Mouse (Mus musculus) CH12.LX (cell line): ENCODE results near the gene Rslcan18. TPM values are rescaled to one million over a fixed set of nuclear protein-coding genes. Genes with fewer than 3 reads are reported as not detected.

Source experiments
- DNase-seq: peaks from one replicate; pipeline ENCODE4 v3.0.0-alpha.2; 2013; ENCODE audit errors: extremely low read depth
- H3K27ac ChIP-seq: 2 replicates; pipeline ENCODE4 v1.5.1; 2012; ENCODE audit warnings: low read depth, mild to moderate bottlenecking, control low read depth, moderate library complexity; ENCODE audit not compliant: insufficient read depth
- H3K27me3 ChIP-seq: replicated peaks from 2 replicates; pipeline ENCODE3; 2012; ENCODE audit warnings: inconsistent platforms
- H3K36me3 ChIP-seq, 2 experiments: replicated peaks in 1 of 2; 2 replicates each; pipeline versions ENCODE3 to v1.6.1; 2012; ENCODE audit warnings: inconsistent platforms in 1 of 2, low read length in 1 of 2, mild to moderate bottlenecking in 1 of 2, mixed read lengths in 1 of 2, moderate library complexity in 1 of 2; ENCODE audit not compliant: control insufficient read depth in 1 of 2, insufficient read depth in 1 of 2
- H3K4me1 ChIP-seq, 2 experiments: 2 replicates each; pipeline ENCODE4 v1.6.1; 2012; ENCODE audit warnings: inconsistent platforms in 1 of 2, moderate library complexity in 1 of 2; ENCODE audit not compliant: insufficient read depth in 2 of 2, control insufficient read depth in 1 of 2
- H3K4me2 ChIP-seq: 2 replicates; pipeline ENCODE4 v1.6.1; 2012; ENCODE audit warnings: low read depth, mild to moderate bottlenecking, control low read depth; ENCODE audit not compliant: poor library complexity, insufficient read depth, severe bottlenecking
- H3K4me3 ChIP-seq, 3 experiments: fragments of 150-350 bp in 1 of 3; sonication (generic) in 1 of 3; replicated peaks in 1 of 3; 2 replicates each; pipeline versions ENCODE3 to v1.5.1; 2011 to 2012; ENCODE audit warnings: low read depth in 2 of 3, low read length in 2 of 3, mild to moderate bottlenecking in 2 of 3, moderate library complexity in 2 of 3, control low read depth in 1 of 3, improper control_type of control experiment in 1 of 3, inconsistent platforms in 1 of 3, mixed read lengths in 1 of 3; ENCODE audit not compliant: poor library complexity in 1 of 3
- H3K79me2 ChIP-seq: replicated peaks from 2 replicates; pipeline ENCODE4 v1.6.1; 2012; ENCODE audit warnings: mild to moderate bottlenecking, moderate library complexity; ENCODE audit not compliant: control insufficient read depth, poor library complexity, insufficient read depth, severe bottlenecking; ENCODE audit errors: extremely low read depth
- H3K9ac ChIP-seq: 2 replicates; pipeline ENCODE4 v1.6.1; 2012; ENCODE audit warnings: low read depth, mild to moderate bottlenecking, control low read depth, moderate library complexity; ENCODE audit not compliant: insufficient read depth
- H3K9me3 ChIP-seq: replicated peaks from 2 replicates; pipeline ENCODE3; 2012; ENCODE audit warnings: low read length, inconsistent platforms, mixed read lengths
- E2F4 ChIP-seq: IDR thresholded peaks from 2 replicates; pipeline ENCODE4 v1.6.1; 2011; ENCODE audit warnings: low read depth, low read length, improper control_type of control experiment; ENCODE audit not compliant: insufficient replicate concordance
- ELF1 ChIP-seq: IDR thresholded peaks from 2 replicates; pipeline ENCODE4 v1.6.1; 2014; ENCODE audit warnings: low read depth, mild to moderate bottlenecking, inconsistent platforms, low read length, improper control_type of control experiment
- ETS1 ChIP-seq: conservative IDR thresholded peaks from 2 replicates; pipeline ENCODE4 v1.6.1; 2012; ENCODE audit warnings: low read depth, mild to moderate bottlenecking, inconsistent platforms, low read length, improper control_type of control experiment, moderate library complexity
- MAX ChIP-seq: IDR thresholded peaks from 2 replicates; pipeline ENCODE4 v1.6.1; 2011; ENCODE audit warnings: low read length, improper control_type of control experiment
- MYC ChIP-seq: IDR thresholded peaks from 2 replicates; pipeline ENCODE4 v1.6.1; 2011; ENCODE audit warnings: low read depth, mild to moderate bottlenecking, improper control_type of control experiment, low read length
- POLR2A ChIP-seq: IDR thresholded peaks from 2 replicates; pipeline ENCODE4 v1.6.1; 2011; ENCODE audit warnings: low read depth, mild to moderate bottlenecking, improper control_type of control experiment, low read length
- RAD21 ChIP-seq: IDR thresholded peaks from 2 replicates; pipeline ENCODE4 v1.6.1; 2011; ENCODE audit warnings: low read depth, mild to moderate bottlenecking, low read length, improper control_type of control experiment, moderate library complexity
- RCOR1 ChIP-seq: conservative IDR thresholded peaks from 2 replicates; pipeline ENCODE4 v1.6.1; 2012; ENCODE audit warnings: low read depth, mild to moderate bottlenecking, inconsistent platforms, low read length, improper control_type of control experiment
- TBP ChIP-seq: conservative IDR thresholded peaks from 2 replicates; pipeline ENCODE4 v1.6.1; 2011; ENCODE audit warnings: low read depth, low read length, improper control_type of control experiment
- ZC3H11A ChIP-seq: IDR thresholded peaks from 2 replicates; pipeline ENCODE4 v1.6.1; 2012; ENCODE audit warnings: low read depth, mild to moderate bottlenecking, inconsistent platforms, low read length, improper control_type of control experiment
- ZKSCAN1 ChIP-seq: IDR thresholded peaks from 2 replicates; pipeline ENCODE4 v1.6.1; 2012; ENCODE audit warnings: low read depth, inconsistent platforms, low read length, improper control_type of control experiment, borderline replicate concordance
- ZMIZ1 ChIP-seq: IDR thresholded peaks from 2 replicates; pipeline ENCODE4 v1.6.1; 2012; ENCODE audit warnings: low read depth, mild to moderate bottlenecking, inconsistent platforms, low read length, improper control_type of control experiment
- dilution Hi-C: fragments of 300-500 bp; cut with MboI; formaldehyde crosslinking; loops from 2 replicates; pipeline ENCODE4 v1.14.3; 2020; ENCODE audit warnings: low sequenced_read_pairs; ENCODE audit not compliant: extremely low pct_unique_long_range_greater_than_20kb, extremely low pct_ligation_motif_present
- in situ Hi-C: fragments of 300-500 bp; cut with MboI; formaldehyde crosslinking; loops from 3 replicates; pipeline ENCODE4 v1.14.3; 2019; ENCODE audit warnings: low sequenced_read_pairs, low pct_ligation_motif_present, low pct_unique_long_range_greater_than_20kb, mixed read lengths
- polyA plus RNA-seq: library from polyadenylated mRNA; unstranded; fragments of >175 nt; gene quantifications from 2 replicates; pipeline ENCODE4 v1.2.1, GENCODE M21; 2012; ENCODE audit warnings: low read depth; ENCODE audit not compliant: insufficient read length
- total RNA-seq, 2 experiments: library from RNA; depleted of rRNA; stranded (reverse); fragments of 300-350 nt in 1 of 2; fragments of >200 nt in 1 of 2; gene quantifications; 2 replicates each; pipeline ENCODE4 v1.2.3; 2012 to 2014

Rslcan18 gene
- total and polyA plus RNA-seq, 3 experiments = 0.20 to 0.81 (median 0.55) TPM

DNA sequence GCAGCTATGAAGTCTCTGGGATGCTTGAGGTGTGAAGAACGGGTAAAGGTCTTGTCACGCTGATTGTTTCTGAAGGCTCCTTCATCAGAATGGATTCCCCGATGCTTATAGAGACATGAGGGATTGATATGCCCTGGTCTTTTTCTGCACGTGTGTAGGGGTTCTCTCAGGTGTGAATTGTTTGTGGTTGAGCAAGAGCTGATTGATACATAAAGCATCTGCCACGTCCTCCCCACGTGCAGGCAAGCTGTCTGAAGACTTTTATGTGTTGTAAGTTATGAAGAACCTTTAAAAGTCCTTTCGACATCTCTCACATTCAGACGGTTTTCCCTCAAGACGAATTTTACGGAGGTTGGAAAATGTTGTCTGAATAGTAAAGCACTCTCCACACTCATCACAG lies 18.2 kb downstream of the Rslcan18 start, which contains the start of gene Zfp708:
Gene Zfp708 (minus strand): TSS at position 101 of the 400 bp plus-strand sequence.
- H3K9ac ChIP-seq = no peak within 1 kb of the TSS
- no peaks in the 10 kb centered on the region for H3K9me3 ChIP-seq
- no peak for TF ChIP-seq MYC
- TF ChIP-seq RAD21 = no peak
- no peak for TF ChIP-seq ETS1
- no peak for TF ChIP-seq ZC3H11A
- no peak for TF ChIP-seq E2F4
- TF ChIP-seq MAX = no peak
- TF ChIP-seq ZKSCAN1 = no peak
- in situ Hi-C loops (no loop called here), dilution Hi-C loops (no loop called here)
- no peak for DNase-seq
- no peak within 1 kb of the TSS for H3K4me2 ChIP-seq
- peaks cover 15 to 50% of the 10 kb centered on the region in 2 experiments for H3K36me3 ChIP-seq
- H3K79me2 ChIP-seq = no peaks in the 10 kb centered on the region
- no peaks in the 10 kb centered on the region for H3K27me3 ChIP-seq
- H3K4me1 ChIP-seq = no peaks in the 10 kb centered on the region
- no peak within 1 kb of the TSS for H3K4me3 ChIP-seq
- no peak within 1 kb of the TSS for H3K27ac ChIP-seq

- Histone ChIP-seq H3K9me3 (no peaks in the 10 kb centered on the region), H3K9ac (no peak overlapping the region), H3K4me1 (no peaks in the 10 kb centered on the region), H3K4me3 (no peak overlapping the region), H3K27me3 (no peaks in the 10 kb centered on the region), H3K36me3 (peaks cover 4 to 35% of the 10 kb centered on the region in 2 experiments), H3K4me2 (no peak overlapping the region), H3K79me2 (no peaks in the 10 kb centered on the region), H3K27ac (no peak overlapping the region)
- no peak for DNase-seq
- in situ Hi-C loops = no loop called here
- TF ChIP-seq ZC3H11A = no peak
- TF ChIP-seq ZMIZ1 = no peak
- TF ChIP-seq MAX = no peak
- no peak for TF ChIP-seq E2F4
- no peak for TF ChIP-seq RCOR1
- TF ChIP-seq ETS1 = no peak
- no peak for TF ChIP-seq TBP
- dilution Hi-C loops = no loop called here
Measured at GRCm38 (mm10) chr13:67090154-67090553, 25.9 kb downstream of the Rslcan18 start.

GRCm38 (mm10) chr13:67081946-67082345 lies 34.1 kb downstream of the Rslcan18 start:
- H3K4me2 ChIP-seq = peak overlapping the region; percentile 92
- in situ Hi-C loops (no loop called here), dilution Hi-C loops (no loop called here)
- H3K79me2 ChIP-seq = no peaks in the 10 kb centered on the region; the same call in 1 of the 2 replicates
- TF ChIP-seq ELF1 = peak; percentile 48
- TF ChIP-seq POLR2A = no peak
- no peaks in the 10 kb centered on the region for H3K27me3 ChIP-seq
- H3K4me3 ChIP-seq = peak overlapping the region in 2 of 3 experiments; percentile 62 to 65
- H3K9me3 ChIP-seq = no peaks in the 10 kb centered on the region
- peaks cover 0 to 34% of the 10 kb centered on the region in 2 experiments for H3K36me3 ChIP-seq
- peak overlapping the region; percentile 70; the same call in 1 of the 2 replicates for H3K9ac ChIP-seq
- peaks cover 0 to 16% of the 10 kb centered on the region in 2 experiments; a peak in 2 of 4 replicates for H3K4me1 ChIP-seq
- DNase-seq = peak; percentile 70
- no peak overlapping the region for H3K27ac ChIP-seq
